Mouse (Mus musculus) CH12.LX (cell line): Measurements from ENCODE around the gene Tbx21. TPM values are rescaled to one million over a fixed set of nuclear protein-coding genes. Genes with fewer than 3 reads are reported as not detected.
A peak's percentile ranks its signal among the peaks of the same experiment; 100 is the strongest.

Experiments used
- DNase-seq: peaks from one replicate; pipeline ENCODE4 v3.0.0-alpha.2; 2013; ENCODE audit errors: extremely low read depth
- H3K27ac ChIP-seq: 2 replicates; pipeline ENCODE4 v1.5.1; 2012; ENCODE audit warnings: low read depth, mild to moderate bottlenecking, control low read depth, moderate library complexity; ENCODE audit not compliant: insufficient read depth
- H3K27me3 ChIP-seq: replicated peaks from 2 replicates; pipeline ENCODE3; 2012; ENCODE audit warnings: inconsistent platforms
- H3K36me3 ChIP-seq, 2 experiments: replicated peaks in 1 of 2; 2 replicates each; pipeline versions ENCODE3 to v1.6.1; 2012; ENCODE audit warnings: inconsistent platforms in 1 of 2, low read length in 1 of 2, mild to moderate bottlenecking in 1 of 2, mixed read lengths in 1 of 2, moderate library complexity in 1 of 2; ENCODE audit not compliant: control insufficient read depth in 1 of 2, insufficient read depth in 1 of 2
- H3K4me1 ChIP-seq, 2 experiments: 2 replicates each; pipeline ENCODE4 v1.6.1; 2012; ENCODE audit warnings: inconsistent platforms in 1 of 2, moderate library complexity in 1 of 2; ENCODE audit not compliant: insufficient read depth in 2 of 2, control insufficient read depth in 1 of 2
- H3K4me2 ChIP-seq: 2 replicates; pipeline ENCODE4 v1.6.1; 2012; ENCODE audit warnings: low read depth, mild to moderate bottlenecking, control low read depth; ENCODE audit not compliant: poor library complexity, insufficient read depth, severe bottlenecking
- H3K4me3 ChIP-seq, 3 experiments: fragments of 150-350 bp in 1 of 3; sonication (generic) in 1 of 3; replicated peaks in 1 of 3; 2 replicates each; pipeline versions ENCODE3 to v1.5.1; 2011 to 2012; ENCODE audit warnings: low read depth in 2 of 3, low read length in 2 of 3, mild to moderate bottlenecking in 2 of 3, moderate library complexity in 2 of 3, control low read depth in 1 of 3, improper control_type of control experiment in 1 of 3, inconsistent platforms in 1 of 3, mixed read lengths in 1 of 3; ENCODE audit not compliant: poor library complexity in 1 of 3
- H3K79me2 ChIP-seq: replicated peaks from 2 replicates; pipeline ENCODE4 v1.6.1; 2012; ENCODE audit warnings: mild to moderate bottlenecking, moderate library complexity; ENCODE audit not compliant: control insufficient read depth, poor library complexity, insufficient read depth, severe bottlenecking; ENCODE audit errors: extremely low read depth
- H3K9ac ChIP-seq: 2 replicates; pipeline ENCODE4 v1.6.1; 2012; ENCODE audit warnings: low read depth, mild to moderate bottlenecking, control low read depth, moderate library complexity; ENCODE audit not compliant: insufficient read depth
- H3K9me3 ChIP-seq: replicated peaks from 2 replicates; pipeline ENCODE3; 2012; ENCODE audit warnings: low read length, inconsistent platforms, mixed read lengths
- CHD1 ChIP-seq: IDR thresholded peaks from 2 replicates; pipeline ENCODE4 v1.6.1; 2012; ENCODE audit warnings: low read depth, low read length, improper control_type of control experiment, inconsistent platforms
- CHD2 ChIP-seq: IDR thresholded peaks from 2 replicates; pipeline ENCODE4 v1.6.1; 2011; ENCODE audit warnings: low read length, improper control_type of control experiment
- CTCF ChIP-seq, 2 experiments: IDR thresholded peaks in 1 of 2; conservative IDR thresholded peaks in 1 of 2; 2 replicates each; pipeline ENCODE4 v1.5.1; 2011 to 2012; ENCODE audit warnings: low read depth in 2 of 2, low read length in 2 of 2, improper control_type of control experiment in 1 of 2, inconsistent platforms in 1 of 2, mild to moderate bottlenecking in 1 of 2, moderate library complexity in 1 of 2
- ELF1 ChIP-seq: IDR thresholded peaks from 2 replicates; pipeline ENCODE4 v1.6.1; 2014; ENCODE audit warnings: low read depth, mild to moderate bottlenecking, inconsistent platforms, low read length, improper control_type of control experiment
- EP300 ChIP-seq: IDR thresholded peaks from 2 replicates; pipeline ENCODE4 v1.6.1; 2011; ENCODE audit warnings: low read length, improper control_type of control experiment
- JUND ChIP-seq: conservative IDR thresholded peaks from 2 replicates; pipeline ENCODE4 v1.6.1; 2011; ENCODE audit warnings: low read depth, low read length, improper control_type of control experiment
- KAT2A ChIP-seq: IDR thresholded peaks from 2 replicates; pipeline ENCODE4 v1.6.1; 2012; ENCODE audit warnings: low read length, improper control_type of control experiment, inconsistent platforms; ENCODE audit not compliant: insufficient replicate concordance
- MAFK ChIP-seq: IDR thresholded peaks from 2 replicates; pipeline ENCODE4 v1.6.1; 2011; ENCODE audit warnings: low read length, improper control_type of control experiment; ENCODE audit not compliant: insufficient replicate concordance
- MAX ChIP-seq: IDR thresholded peaks from 2 replicates; pipeline ENCODE4 v1.6.1; 2011; ENCODE audit warnings: low read length, improper control_type of control experiment
- MAZ ChIP-seq: IDR thresholded peaks from 2 replicates; pipeline ENCODE4 v1.6.1; 2012; ENCODE audit warnings: low read depth, mild to moderate bottlenecking, inconsistent platforms, low read length, improper control_type of control experiment, moderate library complexity
- MEF2A ChIP-seq: IDR thresholded peaks from 2 replicates; pipeline ENCODE4 v1.6.1; 2014; ENCODE audit warnings: low read depth, mild to moderate bottlenecking, inconsistent platforms, low read length, improper control_type of control experiment, borderline replicate concordance
- MYC ChIP-seq: IDR thresholded peaks from 2 replicates; pipeline ENCODE4 v1.6.1; 2011; ENCODE audit warnings: low read depth, mild to moderate bottlenecking, improper control_type of control experiment, low read length
- NRF1 ChIP-seq: IDR thresholded peaks from 2 replicates; pipeline ENCODE4 v1.6.1; 2014; ENCODE audit warnings: low read depth, mild to moderate bottlenecking, inconsistent platforms, low read length, improper control_type of control experiment, moderate library complexity
- POLR2A ChIP-seq: IDR thresholded peaks from 2 replicates; pipeline ENCODE4 v1.6.1; 2011; ENCODE audit warnings: low read depth, mild to moderate bottlenecking, improper control_type of control experiment, low read length
- POLR2AphosphoS2 ChIP-seq: IDR thresholded peaks from 2 replicates; pipeline ENCODE4 v1.6.1; 2011; ENCODE audit warnings: low read depth, low read length, improper control_type of control experiment
- RAD21 ChIP-seq: IDR thresholded peaks from 2 replicates; pipeline ENCODE4 v1.6.1; 2011; ENCODE audit warnings: low read depth, mild to moderate bottlenecking, low read length, improper control_type of control experiment, moderate library complexity
- SMC3 ChIP-seq: IDR thresholded peaks from 2 replicates; pipeline ENCODE4 v1.6.1; 2011; ENCODE audit warnings: low read depth, low read length, improper control_type of control experiment
- TBP ChIP-seq: conservative IDR thresholded peaks from 2 replicates; pipeline ENCODE4 v1.6.1; 2011; ENCODE audit warnings: low read depth, low read length, improper control_type of control experiment
- USF1 ChIP-seq: IDR thresholded peaks from 2 replicates; pipeline ENCODE4 v1.6.1; 2014; ENCODE audit warnings: low read depth, mild to moderate bottlenecking, inconsistent platforms, low read length, improper control_type of control experiment
- ZC3H11A ChIP-seq: IDR thresholded peaks from 2 replicates; pipeline ENCODE4 v1.6.1; 2012; ENCODE audit warnings: low read depth, mild to moderate bottlenecking, inconsistent platforms, low read length, improper control_type of control experiment
- ZKSCAN1 ChIP-seq: IDR thresholded peaks from 2 replicates; pipeline ENCODE4 v1.6.1; 2012; ENCODE audit warnings: low read depth, inconsistent platforms, low read length, improper control_type of control experiment, borderline replicate concordance
- ZMIZ1 ChIP-seq: IDR thresholded peaks from 2 replicates; pipeline ENCODE4 v1.6.1; 2012; ENCODE audit warnings: low read depth, mild to moderate bottlenecking, inconsistent platforms, low read length, improper control_type of control experiment
- ZNF384 ChIP-seq: IDR thresholded peaks from 2 replicates; pipeline ENCODE4 v1.6.1; 2012; ENCODE audit warnings: low read depth, low read length, improper control_type of control experiment, inconsistent platforms
- dilution Hi-C: fragments of 300-500 bp; cut with MboI; formaldehyde crosslinking; loops from 2 replicates; pipeline ENCODE4 v1.14.3; 2020; ENCODE audit warnings: low sequenced_read_pairs; ENCODE audit not compliant: extremely low pct_unique_long_range_greater_than_20kb, extremely low pct_ligation_motif_present
- in situ Hi-C: fragments of 300-500 bp; cut with MboI; formaldehyde crosslinking; loops from 3 replicates; pipeline ENCODE4 v1.14.3; 2019; ENCODE audit warnings: low sequenced_read_pairs, low pct_ligation_motif_present, low pct_unique_long_range_greater_than_20kb, mixed read lengths
- polyA plus RNA-seq: library from polyadenylated mRNA; unstranded; fragments of >175 nt; gene quantifications from 2 replicates; pipeline ENCODE4 v1.2.1, GENCODE M21; 2012; ENCODE audit warnings: low read depth; ENCODE audit not compliant: insufficient read length
- total RNA-seq, 2 experiments: library from RNA; depleted of rRNA; stranded (reverse); fragments of 300-350 nt in 1 of 2; fragments of >200 nt in 1 of 2; gene quantifications; 2 replicates each; pipeline ENCODE4 v1.2.3; 2012 to 2014

Tbx21 gene
- total and polyA plus RNA-seq, 3 experiments = 0.08 to 0.09 TPM; not detected in 1

DNA sequence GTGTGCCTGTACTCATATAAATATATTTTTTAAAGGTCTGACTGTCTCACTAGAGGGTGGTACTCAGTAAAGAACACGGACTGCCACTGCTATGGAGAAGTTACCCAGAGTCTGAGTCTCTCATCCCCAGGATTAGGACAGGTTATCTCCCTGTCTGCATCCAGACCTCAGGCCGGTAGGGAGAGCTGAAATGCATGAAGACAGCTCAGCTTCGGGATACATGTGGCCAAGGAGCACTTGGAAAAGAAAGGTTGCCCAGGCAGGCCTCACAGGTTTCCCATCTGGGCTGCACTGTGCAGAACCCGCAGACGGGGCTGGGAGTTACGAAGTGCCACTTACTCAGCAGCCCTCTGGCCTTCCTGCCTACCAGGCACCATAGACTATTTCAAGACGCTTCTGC lies 41.9 kb upstream of the Tbx21 start:
- Histone ChIP-seq H3K4me2 (no peak overlapping the region), H3K27me3 (peaks cover 5% of the 10 kb centered on the region), H3K36me3 (peaks cover 57 to 80% of the 10 kb centered on the region in 2 experiments), H3K4me1 (peaks cover 7 to 11% of the 10 kb centered on the region in 2 experiments), H3K9ac (no peak overlapping the region), H3K79me2 (no peaks in the 10 kb centered on the region), H3K9me3 (peaks cover 4% of the 10 kb centered on the region), H3K4me3 (no peak overlapping the region), H3K27ac (no peak overlapping the region)
- TF ChIP-seq EP300 = no peak
- no peak for TF ChIP-seq ZKSCAN1
- TF ChIP-seq CHD1 = no peak
- TF ChIP-seq JUND = no peak
- TF ChIP-seq POLR2A = 0 out of 2 replicates have a peak, but pooled peaks have one; percentile 28
- no peak for TF ChIP-seq MEF2A
- TF ChIP-seq MYC = no peak
- TF ChIP-seq POLR2AphosphoS2 = peak; percentile 88
- TF ChIP-seq MAZ = no peak
- TF ChIP-seq MAFK = no peak
- TF ChIP-seq MAX = no peak
- TF ChIP-seq KAT2A = no peak
- TF ChIP-seq TBP = no peak
- no peak for TF ChIP-seq ZNF384
- no peak for TF ChIP-seq ELF1
- TF ChIP-seq NRF1 = no peak
- no peak for DNase-seq
- dilution Hi-C loops = no loop called here
- in situ Hi-C loops = no loop called here

DNA sequence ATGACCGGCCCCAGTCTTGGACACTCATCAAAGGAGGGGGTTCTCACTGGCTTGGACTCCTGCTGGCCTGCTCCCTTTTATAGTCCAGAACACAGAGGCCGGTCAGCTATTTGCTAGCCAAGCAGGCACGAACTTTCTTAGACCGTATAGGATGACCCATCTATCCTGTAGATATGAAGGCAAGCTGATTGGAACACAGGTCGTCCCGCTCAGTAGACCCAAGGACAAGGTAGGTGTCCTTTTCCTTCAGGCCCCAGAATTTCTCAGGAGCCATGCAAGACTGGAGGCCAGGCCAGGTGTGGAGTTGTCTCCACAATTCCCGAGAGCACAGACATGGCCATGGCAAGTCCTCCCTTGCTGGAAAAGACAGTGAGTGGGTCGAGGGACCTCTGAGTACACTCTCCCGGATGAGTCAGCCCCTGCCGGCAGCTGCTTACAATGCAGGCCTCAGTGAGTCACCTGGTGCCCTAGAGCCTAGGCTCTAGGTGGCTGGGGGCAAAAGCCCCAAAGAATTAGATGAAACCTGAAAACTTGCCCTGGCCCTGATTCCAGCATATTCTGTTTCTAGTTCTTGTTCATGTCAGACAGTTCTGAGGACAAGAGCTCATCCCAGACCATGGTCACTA lies 37.6 kb upstream of the Tbx21 start:
- Histone ChIP-seq H3K79me2 (no peaks in the 10 kb centered on the region), H3K36me3 (peaks cover 17 to 43% of the 10 kb centered on the region in 2 experiments), H3K27ac (no peak overlapping the region), H3K4me1 (peaks cover 17 to 24% of the 10 kb centered on the region in 2 experiments), H3K9me3 (peaks cover 4% of the 10 kb centered on the region), H3K27me3 (peaks cover 31% of the 10 kb centered on the region), H3K4me2 (no peak overlapping the region), H3K9ac (no peak overlapping the region), H3K4me3 (no peak overlapping the region)
- DNase-seq = peak; percentile 58
- in situ Hi-C loops = no loop called here
- no peak for TF ChIP-seq USF1
- no peak for TF ChIP-seq CHD2
- TF ChIP-seq MAZ = no peak
- TF ChIP-seq ZC3H11A = no peak
- TF ChIP-seq RAD21 = peak; percentile 50
- 0 out of 2 replicates have a peak, but pooled peaks have one; percentile 15 for TF ChIP-seq ZMIZ1
- peak; percentile 56 for TF ChIP-seq SMC3
- 0 out of 2 replicates have a peak, but pooled peaks have one; percentile 73 for TF ChIP-seq POLR2AphosphoS2
- TF ChIP-seq CTCF (conservative IDR thresholded peaks at IDR 0.05 in 1 of 2, IDR thresholded peaks at IDR 0.05 in 1 of 2; ENCODE audit: low read depth in 2 of 2, low read length in 2 of 2) = peak in 1 of 2 experiments; percentile 70; a peak in 2 of 4 replicates
- TF ChIP-seq MAFK = no peak
- dilution Hi-C loops = no loop called here
